Mouse (Mus musculus) ES-Bruce4 (cell line): ENCODE results near the gene Sp4. TPM values are rescaled to one million over a fixed set of nuclear protein-coding genes. Genes with fewer than 3 reads are reported as not detected.

Source experiments
- H3K27ac ChIP-seq: 2 replicates; pipeline ENCODE4 v1.5.1; 2012; ENCODE audit warnings: low read length, inconsistent platforms; ENCODE audit not compliant: insufficient read depth
- H3K27me3 ChIP-seq: 2 replicates; pipeline ENCODE4 v1.6.1; 2012; ENCODE audit warnings: mild to moderate bottlenecking, low read length, inconsistent platforms; ENCODE audit not compliant: control insufficient read depth, poor library complexity, insufficient read depth, severe bottlenecking
- H3K36me3 ChIP-seq: 2 replicates; pipeline ENCODE4 v1.6.1; 2012; ENCODE audit warnings: inconsistent platforms, mild to moderate bottlenecking, low read length, moderate library complexity; ENCODE audit not compliant: control insufficient read depth, poor library complexity, insufficient read depth, severe bottlenecking
- H3K4me1 ChIP-seq: one replicate; pipeline ENCODE4 v1.8.1; 2011; ENCODE audit warnings: low read length; ENCODE audit not compliant: control insufficient read depth, insufficient read depth
- H3K4me3 ChIP-seq: 2 replicates; pipeline ENCODE4 v1.5.1; 2011; ENCODE audit warnings: low read depth, mild to moderate bottlenecking, low read length
- H3K9ac ChIP-seq: 2 replicates; pipeline ENCODE4 v1.6.1; 2012; ENCODE audit warnings: low read depth, mild to moderate bottlenecking, inconsistent platforms; ENCODE audit not compliant: poor library complexity, severe bottlenecking
- H3K9me3 ChIP-seq: replicated peaks from 2 replicates; pipeline ENCODE4 v1.6.1; 2012; ENCODE audit warnings: mild to moderate bottlenecking, low read length, inconsistent platforms; ENCODE audit not compliant: control insufficient read depth, poor library complexity, insufficient read depth, severe bottlenecking
- CTCF ChIP-seq: IDR thresholded peaks from one replicate; pipeline ENCODE4 v1.8.1; 2011; ENCODE audit warnings: low read depth, low read length
- EP300 ChIP-seq: IDR thresholded peaks from 2 replicates; pipeline ENCODE4 v1.6.1; 2011; ENCODE audit warnings: low read depth, low read length; ENCODE audit not compliant: insufficient read depth
- POLR2A ChIP-seq: IDR thresholded peaks from one replicate; pipeline ENCODE4 v1.8.1; 2011; ENCODE audit warnings: low read length; ENCODE audit not compliant: insufficient read depth
- polyA plus RNA-seq: library from polyadenylated mRNA; stranded (reverse); fragments of >200 nt; gene quantifications from 2 replicates; pipeline ENCODE4 v1.2.4, GENCODE M21; 2011; ENCODE audit warnings: low read depth; ENCODE audit not compliant: missing spikeins, insufficient read depth, insufficient read length

The Sp4 gene
- polyA plus RNA-seq, 1 experiment: 14.3 TPM

GRCm38 (mm10) chr12:118295793-118296192, 5.4 kb downstream of the Sp4 start:
- TF ChIP-seq POLR2A (no peak), EP300 (no peak), CTCF (no peak)
- Histone ChIP-seq H3K27me3 (no peaks in the 10 kb centered on the region), H3K9ac (no peak overlapping the region), H3K27ac (no peak overlapping the region), H3K36me3 (no peaks in the 10 kb centered on the region), H3K9me3 (no peaks in the 10 kb centered on the region), H3K4me3 (no peak overlapping the region), H3K4me1 (peaks cover 1% of the 10 kb centered on the region)

- no peaks in the 10 kb centered on the region for H3K4me1 ChIP-seq
- no peak overlapping the region for H3K4me3 ChIP-seq
- H3K27me3 ChIP-seq: no peaks in the 10 kb centered on the region
- no peak overlapping the region for H3K27ac ChIP-seq
- H3K9ac ChIP-seq: no peak overlapping the region
- H3K36me3 ChIP-seq: no peaks in the 10 kb centered on the region
- TF ChIP-seq CTCF (no peak), EP300 (no peak), POLR2A (no peak)
- no peaks in the 10 kb centered on the region for H3K9me3 ChIP-seq
Observed at GRCm38 (mm10) chr12:118288947-118289346, 12.3 kb downstream of the Sp4 start.

GRCm38 (mm10) chr12:118285099-118285498, 16.1 kb downstream of the Sp4 start:
- Histone ChIP-seq H3K4me1 (no peaks in the 10 kb centered on the region), H3K36me3 (no peaks in the 10 kb centered on the region), H3K27me3 (no peaks in the 10 kb centered on the region), H3K9me3 (no peaks in the 10 kb centered on the region), H3K27ac (no peak overlapping the region), H3K4me3 (no peak overlapping the region), H3K9ac (no peak overlapping the region)
- TF ChIP-seq POLR2A (no peak), EP300 (no peak), CTCF (no peak)

DNA sequence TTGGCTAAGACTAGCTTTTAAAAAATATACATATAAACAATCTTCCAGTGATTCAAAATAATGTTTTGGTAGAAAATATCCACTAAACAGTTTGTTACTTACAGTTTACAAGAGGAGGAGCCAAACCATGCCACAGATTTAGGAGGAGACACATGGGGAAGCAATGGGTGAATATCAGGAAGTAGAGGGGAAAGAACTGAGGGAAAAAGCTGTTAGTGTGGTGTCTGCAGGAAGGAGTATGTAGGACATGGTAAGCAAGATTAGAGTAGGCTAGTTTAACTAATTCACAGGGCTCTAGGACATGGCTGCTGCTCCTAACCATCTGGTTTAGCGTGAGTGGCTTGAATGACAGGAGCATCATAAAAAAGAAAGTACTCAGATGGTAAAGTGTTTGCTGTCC, 19.3 kb downstream of the Sp4 start:
- no peak overlapping the region for H3K9ac ChIP-seq
- TF ChIP-seq POLR2A (no peak), EP300 (no peak), CTCF (no peak)
- H3K4me1 ChIP-seq: no peaks in the 10 kb centered on the region
- H3K27me3 ChIP-seq: no peaks in the 10 kb centered on the region
- H3K4me3 ChIP-seq: no peak overlapping the region
- H3K27ac ChIP-seq: no peak overlapping the region
- H3K9me3 ChIP-seq: no peaks in the 10 kb centered on the region
- H3K36me3 ChIP-seq: no peaks in the 10 kb centered on the region

DNA sequence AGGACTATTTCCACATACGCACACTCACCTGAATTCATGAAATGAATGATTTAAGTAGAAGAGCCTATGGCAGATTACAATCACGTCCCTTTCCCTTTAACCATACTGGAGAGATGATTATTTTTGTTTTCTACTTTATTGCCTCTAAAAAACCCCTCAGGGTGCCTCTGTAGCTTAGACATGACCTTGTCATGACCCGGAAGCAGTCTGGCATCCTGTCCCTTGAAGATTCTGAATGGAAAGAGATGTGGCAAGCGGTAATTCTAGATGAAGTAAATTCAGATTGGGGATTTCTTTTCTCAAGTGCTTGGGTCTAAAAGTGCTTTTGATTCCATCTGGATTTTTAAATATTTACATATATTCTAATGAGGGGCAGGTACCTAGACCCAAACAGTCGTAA, 24.9 kb downstream of the Sp4 start:
- Histone ChIP-seq H3K36me3 (no peaks in the 10 kb centered on the region), H3K9ac (no peak overlapping the region), H3K4me1 (no peaks in the 10 kb centered on the region), H3K9me3 (no peaks in the 10 kb centered on the region), H3K27me3 (no peaks in the 10 kb centered on the region), H3K4me3 (no peak overlapping the region), H3K27ac (no peak overlapping the region)
- no peak for TF ChIP-seq CTCF
- TF ChIP-seq EP300: no peak
- TF ChIP-seq POLR2A: no peak

- H3K9me3 ChIP-seq: no peaks in the 10 kb centered on the region
- H3K9ac ChIP-seq: no peak overlapping the region
- no peak overlapping the region for H3K4me3 ChIP-seq
- H3K27ac ChIP-seq: no peak overlapping the region
- no peak for TF ChIP-seq POLR2A
- no peak for TF ChIP-seq CTCF
- no peak for TF ChIP-seq EP300
- no peaks in the 10 kb centered on the region for H3K4me1 ChIP-seq
- H3K27me3 ChIP-seq: no peaks in the 10 kb centered on the region
- H3K36me3 ChIP-seq: no peaks in the 10 kb centered on the region
Observed at GRCm38 (mm10) chr12:118264905-118265304, 36.3 kb downstream of the Sp4 start.
